Mouse (Mus musculus) embryonic facial prominence, embryonic 14.5 days (tissue): ENCODE data around the gene Pcnt. TPM values are rescaled to one million over a fixed set of nuclear protein-coding genes. Genes with fewer than 3 reads are reported as not detected.

ENCODE experiments used
- ATAC-seq: fragments of 200-750 bp; cut with Nextera tagmentation; 2 replicates; pipeline ENCODE4 v1.8.0; 2017; ENCODE audit warnings: low read depth, moderate number of reproducible peaks, moderate TSS enrichment
- DNase-seq: peaks from one replicate; pipeline ENCODE4 v3.0.0-alpha.2; 2015; ENCODE audit warnings: low spot score
- H3K27ac ChIP-seq: fragments of 300-500 bp; sonication (generic); replicated peaks from 2 replicates; pipeline ENCODE4 v1.5.1; 2014; ENCODE audit warnings: low read depth, mild to moderate bottlenecking, low read length, moderate library complexity
- H3K27me3 ChIP-seq: fragments of 300-500 bp; sonication (generic); replicated peaks from 2 replicates; pipeline ENCODE4 v1.6.1; 2014; ENCODE audit warnings: low read length; ENCODE audit not compliant: control insufficient read depth, insufficient read depth
- H3K36me3 ChIP-seq: fragments of 300-500 bp; sonication (generic); 2 replicates; pipeline ENCODE4 v1.6.1; 2014; ENCODE audit warnings: low read length, mixed read lengths; ENCODE audit not compliant: control insufficient read depth, insufficient read depth
- H3K4me1 ChIP-seq: fragments of 300-500 bp; sonication (generic); 2 replicates; pipeline ENCODE4 v1.6.1; 2014; ENCODE audit warnings: antibody characterized with exemption, low read length; ENCODE audit not compliant: control insufficient read depth, insufficient read depth
- H3K4me2 ChIP-seq: fragments of 300-500 bp; sonication (generic); 2 replicates; pipeline ENCODE4 v1.6.1; 2014; ENCODE audit warnings: low read depth, mild to moderate bottlenecking, low read length, moderate library complexity, mixed read lengths
- H3K4me3 ChIP-seq: fragments of 300-500 bp; sonication (generic); 2 replicates; pipeline ENCODE4 v1.5.1; 2014; ENCODE audit warnings: low read depth, mild to moderate bottlenecking, low read length
- H3K9ac ChIP-seq: fragments of 300-500 bp; sonication (generic); 2 replicates; pipeline ENCODE4 v1.6.1; 2014; ENCODE audit warnings: low read depth, mild to moderate bottlenecking, low read length, moderate library complexity, mixed read lengths
- H3K9me3 ChIP-seq: fragments of 300-500 bp; sonication (generic); 2 replicates; pipeline ENCODE4 v1.6.1; 2016; ENCODE audit warnings: low read length; ENCODE audit not compliant: control insufficient read depth
- WGBS: fragments of 180-500 bp; shearing (Covaris S2); extraction: QIAGEN DNeasy Blood & Tissue Kit; methylation state at CpG from one replicate; pipeline ENCODE4 v1.1.7; 2014; 5-methylcytosine and 5-hydroxymethylcytosine counted together
- polyA plus RNA-seq: library from polyadenylated mRNA; unstranded; fragments of >200 nt; fragmentation: Nextera tagmentation; extraction: Ambion mirVana; gene quantifications from 2 replicates; pipeline ENCODE4 v1.2.1, GENCODE M21; 2014

Gene Pcnt
- polyA plus RNA-seq, 1 experiment from 2014 or later = 19.1 TPM

- H3K27ac ChIP-seq = no peak overlapping the region
- no peak for ATAC-seq
- no peak overlapping the region for H3K9ac ChIP-seq
- H3K4me3 ChIP-seq = no peak overlapping the region
- no peaks in the 10 kb centered on the region for H3K9me3 ChIP-seq
- peaks cover 62% of the 10 kb centered on the region for H3K36me3 ChIP-seq
- H3K27me3 ChIP-seq = no peaks in the 10 kb centered on the region
- no peak for DNase-seq
- no peak overlapping the region for H3K4me2 ChIP-seq
- 82% methylated on average over 9 of the region's 12 CpGs for WGBS
- no peaks in the 10 kb centered on the region for H3K4me1 ChIP-seq
Measured at GRCm38 (mm10) chr10:76317623-76318022, 125.0 kb downstream of the Pcnt start.

- 0 out of 2 replicates have a peak overlapping the region, but pooled peaks have one; percentile 40 for H3K27ac ChIP-seq
- no peak overlapping the region for H3K4me2 ChIP-seq
- peak; percentile 26; the same call in 1 of the 2 replicates for ATAC-seq
- no peak overlapping the region for H3K4me3 ChIP-seq
- no peaks in the 10 kb centered on the region for H3K27me3 ChIP-seq
- no peaks in the 10 kb centered on the region for H3K4me1 ChIP-seq
- H3K9me3 ChIP-seq = no peaks in the 10 kb centered on the region
- H3K36me3 ChIP-seq = peaks cover 65% of the 10 kb centered on the region
- peak; percentile 14 for DNase-seq
- no peak overlapping the region for H3K9ac ChIP-seq
- WGBS = 77% methylated on average over 7 of the region's 7 CpGs
Measured at GRCm38 (mm10) chr10:76316194-76316593, 126.4 kb downstream of the Pcnt start.

- WGBS = 88% methylated on average over 9 of the region's 9 CpGs
- Histone ChIP-seq H3K27ac (no peak overlapping the region), H3K4me2 (no peak overlapping the region), H3K9ac (no peak overlapping the region), H3K4me1 (no peaks in the 10 kb centered on the region), H3K27me3 (no peaks in the 10 kb centered on the region), H3K4me3 (no peak overlapping the region), H3K36me3 (peaks cover 54% of the 10 kb centered on the region), H3K9me3 (no peaks in the 10 kb centered on the region)
- ATAC-seq = no peak
- no peak for DNase-seq
Measured at GRCm38 (mm10) chr10:76306738-76307137, 135.8 kb downstream of the Pcnt start.

Other genes with a start within 250 kb of the Pcnt start
- gene Prmt2, start 204.9 kb downstream of the Pcnt start, polyA plus RNA-seq = 68.7 and 71.5 TPM in 2 replicates
- gene S100b, start 188.9 kb downstream of the Pcnt start, polyA plus RNA-seq = 12.9 and 14.6 TPM in 2 replicates
- gene Dip2a, start 97.5 kb downstream of the Pcnt start, polyA plus RNA-seq = 6.0 and 7.7 TPM in 2 replicates
- gene AC141477.1, start 2.3 kb downstream of the Pcnt start, polyA plus RNA-seq = not detected in 2 replicates
- 0.25 and 2.2 TPM in 2 replicates for gene 2610028H24Rik, start 6.3 kb upstream of the Pcnt start, polyA plus RNA-seq
- 53.1 and 63.3 TPM in 2 replicates for gene Mcm3ap, start 26.1 kb upstream of the Pcnt start, polyA plus RNA-seq
- gene Ybey, start 26.3 kb upstream of the Pcnt start, polyA plus RNA-seq = 3.3 and 4.2 TPM in 2 replicates
- 19.2 and 27.9 TPM in 2 replicates for gene Lss, start 88.8 kb upstream of the Pcnt start, polyA plus RNA-seq
- gene Spatc1l, start 119.5 kb upstream of the Pcnt start, polyA plus RNA-seq = not detected in 2 replicates
- gene Ftcd, start 132.9 kb upstream of the Pcnt start, polyA plus RNA-seq = 0.11 TPM in 1 of 2 replicates, not detected in the other
- gene Col6a2, start 180.8 kb upstream of the Pcnt start, polyA plus RNA-seq = 243 TPM in 2 replicates